Mouse (Mus musculus): ENCODE data around the gene Mapkapk5. TPM values are rescaled to one million over a fixed set of nuclear protein-coding genes. Genes with fewer than 3 reads are reported as not detected.
A peak's percentile ranks its signal among the peaks of the same experiment; 100 is the strongest.

Mapkapk5 gene
- polyA plus RNA-seq, 1 experiment from 2014 or later = 66.5 TPM

DNA sequence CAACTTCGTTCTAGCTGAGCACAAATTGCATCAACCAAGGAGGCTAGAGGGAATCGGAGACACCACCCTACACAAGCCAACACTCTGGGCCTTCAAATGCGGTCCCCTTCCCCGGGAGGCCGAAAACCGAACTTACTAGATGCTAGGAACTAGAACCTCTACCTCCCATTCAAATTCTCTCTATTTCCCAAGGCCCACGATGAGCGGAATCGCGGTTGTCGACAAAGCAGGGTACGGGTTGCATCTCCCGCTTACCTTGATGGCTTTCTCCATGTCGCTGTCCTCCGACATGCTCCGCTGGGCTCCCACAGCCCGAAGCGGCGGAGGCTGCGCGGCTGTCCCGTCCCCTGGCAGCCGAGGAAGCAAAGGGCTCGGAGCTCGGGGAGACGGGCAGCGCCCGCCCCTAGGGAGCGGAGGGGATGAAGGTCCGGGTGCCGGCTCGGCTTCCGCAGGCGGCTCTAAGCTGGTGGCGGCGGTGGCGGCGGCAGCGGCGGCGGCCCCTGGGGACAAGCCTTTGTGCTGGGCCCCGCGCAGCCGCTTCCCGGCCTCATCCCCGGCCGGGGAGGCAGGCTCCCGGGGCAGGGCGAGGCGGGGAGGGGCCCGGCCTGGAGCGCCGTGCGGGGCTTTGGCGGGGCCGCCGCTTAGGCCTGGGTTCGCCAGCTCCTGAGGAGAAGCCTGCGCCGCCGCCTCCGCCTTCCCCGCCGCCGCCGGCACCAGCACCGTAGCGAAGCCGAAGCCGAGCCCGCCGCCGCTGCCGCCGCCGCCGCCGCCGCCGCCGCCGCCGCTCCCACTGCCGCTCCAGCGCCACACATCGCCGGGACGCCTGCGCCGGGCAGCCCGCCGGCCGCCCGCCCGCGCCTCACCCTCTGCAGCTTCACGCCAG is 554 bp downstream of the Mapkapk5 start, which contains the start of the genes Adam1a and Gm42878:
Gene Adam1a, minus strand, starts transcription at position 573 of the 883 bp plus-strand sequence.
Gene Gm42878, minus strand, starts transcription at position 573 of the 883 bp plus-strand sequence.
- 1% methylated on average over 45 of the region's 97 CpGs for WGBS
- H3K9me3 ChIP-seq (ENCODE audit: control insufficient read depth, low read length) = no peaks in the 10 kb centered on the region
- H3K4me2 ChIP-seq (replicated peaks; ENCODE audit: low read depth, low read length) = peak within 1 kb of the TSS; percentile 83
- DNase-seq (ENCODE audit: low spot score) = peak; percentile 66
- no peaks in the 10 kb centered on the region for H3K36me3 ChIP-seq (ENCODE audit: control insufficient read depth, insufficient read depth, low read length)
- H3K27me3 ChIP-seq (ENCODE audit: control insufficient read depth, insufficient read depth, low read length) = no peaks in the 10 kb centered on the region
- peak; percentile 33 for ATAC-seq (ENCODE audit: low FRiP score)
- H3K4me1 ChIP-seq (replicated peaks; ENCODE audit: control insufficient read depth, insufficient read depth, low read length) = peaks cover 4% of the 10 kb centered on the region; the same call in 1 of the 2 replicates
- peak within 1 kb of the TSS; percentile 100 for H3K4me3 ChIP-seq (ENCODE audit: low read depth, low read length)
- peak within 1 kb of the TSS; percentile 96 for H3K27ac ChIP-seq (ENCODE audit: low read depth, low read length)
- peak within 1 kb of the TSS; percentile 90 for H3K9ac ChIP-seq (ENCODE audit: low read depth, low read length)

GRCm38 (mm10) chr5:121543370-121543769 is 2.3 kb downstream of the Mapkapk5 start:
- no peak overlapping the region for H3K4me2 ChIP-seq (replicated peaks; ENCODE audit: low read depth, low read length)
- H3K9ac ChIP-seq (ENCODE audit: low read depth, low read length) = no peak overlapping the region
- ATAC-seq (ENCODE audit: low FRiP score) = no peak
- 90% methylated on average over 3 of the region's 3 CpGs for WGBS
- H3K4me1 ChIP-seq (replicated peaks; ENCODE audit: control insufficient read depth, insufficient read depth, low read length) = peaks cover 4% of the 10 kb centered on the region; the same call in 1 of the 2 replicates
- H3K27me3 ChIP-seq (ENCODE audit: control insufficient read depth, insufficient read depth, low read length) = no peaks in the 10 kb centered on the region
- DNase-seq (ENCODE audit: low spot score) = no peak
- H3K9me3 ChIP-seq (ENCODE audit: control insufficient read depth, low read length) = no peaks in the 10 kb centered on the region
- H3K36me3 ChIP-seq (ENCODE audit: control insufficient read depth, insufficient read depth, low read length) = 0 out of 2 replicates have a peak, but pooled peaks cover 3% of the 10 kb centered on the region
- H3K27ac ChIP-seq (ENCODE audit: low read depth, low read length) = no peak overlapping the region
- H3K4me3 ChIP-seq (ENCODE audit: low read depth, low read length) = no peak overlapping the region

- WGBS = 90% methylated on average over 7 of the region's 7 CpGs
- Histone ChIP-seq H3K27ac (ENCODE audit: low read depth, low read length) (no peak overlapping the region), H3K4me1 (replicated peaks; ENCODE audit: control insufficient read depth, insufficient read depth, low read length) (peaks cover 4% of the 10 kb centered on the region; the same call in 1 of the 2 replicates), H3K4me2 (replicated peaks; ENCODE audit: low read depth, low read length) (no peak overlapping the region), H3K9ac (ENCODE audit: low read depth, low read length) (no peak overlapping the region), H3K9me3 (ENCODE audit: control insufficient read depth, low read length) (no peaks in the 10 kb centered on the region), H3K27me3 (ENCODE audit: control insufficient read depth, insufficient read depth, low read length) (no peaks in the 10 kb centered on the region), H3K4me3 (ENCODE audit: low read depth, low read length) (no peak overlapping the region), H3K36me3 (ENCODE audit: control insufficient read depth, insufficient read depth, low read length) (0 out of 2 replicates have a peak, but pooled peaks cover 3% of the 10 kb centered on the region)
- no peak for DNase-seq (ENCODE audit: low spot score)
- no peak for ATAC-seq (ENCODE audit: low FRiP score)
Measured at GRCm38 (mm10) chr5:121541235-121541634, 4.5 kb downstream of the Mapkapk5 start.

GRCm38 (mm10) chr5:121540066-121540465 is 5.6 kb downstream of the Mapkapk5 start:
- Histone ChIP-seq H3K4me1 (replicated peaks; ENCODE audit: control insufficient read depth, insufficient read depth, low read length) (peaks cover 4% of the 10 kb centered on the region; the same call in 1 of the 2 replicates), H3K27me3 (ENCODE audit: control insufficient read depth, insufficient read depth, low read length) (no peaks in the 10 kb centered on the region), H3K9ac (ENCODE audit: low read depth, low read length) (no peak overlapping the region), H3K36me3 (ENCODE audit: control insufficient read depth, insufficient read depth, low read length) (0 out of 2 replicates have a peak, but pooled peaks cover 3% of the 10 kb centered on the region), H3K4me2 (replicated peaks; ENCODE audit: low read depth, low read length) (no peak overlapping the region), H3K9me3 (ENCODE audit: control insufficient read depth, low read length) (no peaks in the 10 kb centered on the region), H3K4me3 (ENCODE audit: low read depth, low read length) (no peak overlapping the region), H3K27ac (ENCODE audit: low read depth, low read length) (no peak overlapping the region)
- no peak for ATAC-seq (ENCODE audit: low FRiP score)
- no peak for DNase-seq (ENCODE audit: low spot score)
- WGBS = 91% methylated on average over 5 of the region's 5 CpGs

GRCm38 (mm10) chr5:121537588-121537987 is 8.1 kb downstream of the Mapkapk5 start:
- H3K27ac ChIP-seq (ENCODE audit: low read depth, low read length) = no peak overlapping the region
- H3K9me3 ChIP-seq (ENCODE audit: control insufficient read depth, low read length) = no peaks in the 10 kb centered on the region
- no peak for ATAC-seq (ENCODE audit: low FRiP score)
- H3K9ac ChIP-seq (ENCODE audit: low read depth, low read length) = no peak overlapping the region
- H3K4me1 ChIP-seq (replicated peaks; ENCODE audit: control insufficient read depth, insufficient read depth, low read length) = no peaks in the 10 kb centered on the region; the same call in 1 of the 2 replicates
- H3K36me3 ChIP-seq (ENCODE audit: control insufficient read depth, insufficient read depth, low read length) = peaks cover 10% of the 10 kb centered on the region; the same call in 1 of the 2 replicates
- no peaks in the 10 kb centered on the region for H3K27me3 ChIP-seq (ENCODE audit: control insufficient read depth, insufficient read depth, low read length)
- 79% methylated on average over 2 of the region's 2 CpGs for WGBS
- H3K4me2 ChIP-seq (replicated peaks; ENCODE audit: low read depth, low read length) = no peak overlapping the region
- DNase-seq (ENCODE audit: low spot score) = no peak
- H3K4me3 ChIP-seq (ENCODE audit: low read depth, low read length) = no peak overlapping the region

DNA sequence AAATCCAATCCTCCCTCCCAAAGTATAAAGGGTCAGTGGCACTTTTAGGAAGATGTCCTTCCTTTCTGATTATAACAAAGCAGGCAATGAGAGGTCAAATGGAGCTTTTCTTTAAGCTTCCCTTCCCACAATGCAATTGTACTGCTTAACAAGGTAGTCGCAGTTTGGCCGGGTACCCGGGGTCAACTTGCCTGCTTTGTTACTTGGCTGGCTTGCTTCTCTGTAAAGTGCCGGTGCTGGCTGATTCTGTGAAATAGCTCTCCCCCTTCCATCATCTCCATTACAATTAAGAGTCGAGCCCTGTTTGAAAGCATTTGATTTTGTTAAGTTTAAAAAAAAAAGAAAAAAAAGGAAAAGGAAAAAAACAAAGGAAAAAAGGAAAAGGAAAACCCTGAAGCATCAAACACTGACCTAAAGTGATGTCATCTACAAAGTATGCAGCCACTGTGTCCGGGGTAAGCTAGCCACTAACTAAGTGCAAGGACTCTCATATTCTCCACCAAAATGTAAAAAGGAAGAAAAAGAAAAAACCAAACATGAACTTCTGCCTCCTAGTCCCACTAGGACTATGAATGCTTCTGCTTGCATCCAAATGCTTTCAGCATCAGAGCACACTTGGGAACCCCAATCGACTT is 8.7 kb downstream of the Mapkapk5 start:
- ATAC-seq (ENCODE audit: low FRiP score) = no peak
- Histone ChIP-seq H3K27me3 (ENCODE audit: control insufficient read depth, insufficient read depth, low read length) (no peaks in the 10 kb centered on the region), H3K27ac (ENCODE audit: low read depth, low read length) (no peak overlapping the region), H3K9ac (ENCODE audit: low read depth, low read length) (no peak overlapping the region), H3K4me3 (ENCODE audit: low read depth, low read length) (no peak overlapping the region), H3K4me2 (replicated peaks; ENCODE audit: low read depth, low read length) (no peak overlapping the region), H3K9me3 (ENCODE audit: control insufficient read depth, low read length) (no peaks in the 10 kb centered on the region), H3K4me1 (replicated peaks; ENCODE audit: control insufficient read depth, insufficient read depth, low read length) (no peaks in the 10 kb centered on the region), H3K36me3 (ENCODE audit: control insufficient read depth, insufficient read depth, low read length) (peaks cover 10% of the 10 kb centered on the region; the same call in 1 of the 2 replicates)
- DNase-seq (ENCODE audit: low spot score) = no peak
- 59% methylated on average over 7 of the region's 7 CpGs for WGBS

DNA sequence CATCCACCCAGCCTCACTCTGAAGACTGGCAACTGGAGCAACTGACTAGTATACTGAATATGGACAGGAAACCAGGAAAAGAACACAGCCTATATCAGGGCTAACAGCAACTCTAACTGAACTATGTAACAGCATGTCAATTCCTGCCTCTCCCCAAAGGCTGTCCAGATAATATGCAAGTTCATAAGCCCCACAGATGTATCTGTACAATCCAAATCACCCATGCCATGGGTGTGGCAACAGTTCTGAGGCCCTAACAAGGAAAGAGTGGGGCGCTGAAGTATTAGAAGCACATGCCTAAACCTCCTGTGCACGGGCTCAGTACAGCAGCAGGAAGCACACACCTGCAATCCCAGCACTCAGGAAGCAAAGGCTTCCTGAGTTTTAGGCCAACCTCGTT is 10.6 kb downstream of the Mapkapk5 start:
- WGBS = 94% methylated on average over 3 of the region's 3 CpGs
- Histone ChIP-seq H3K4me2 (replicated peaks; ENCODE audit: low read depth, low read length) (no peak overlapping the region), H3K9me3 (ENCODE audit: control insufficient read depth, low read length) (no peaks in the 10 kb centered on the region), H3K9ac (ENCODE audit: low read depth, low read length) (no peak overlapping the region), H3K27ac (ENCODE audit: low read depth, low read length) (no peak overlapping the region), H3K4me3 (ENCODE audit: low read depth, low read length) (no peak overlapping the region), H3K27me3 (ENCODE audit: control insufficient read depth, insufficient read depth, low read length) (no peaks in the 10 kb centered on the region), H3K36me3 (ENCODE audit: control insufficient read depth, insufficient read depth, low read length) (peaks cover 10% of the 10 kb centered on the region; the same call in 1 of the 2 replicates), H3K4me1 (replicated peaks; ENCODE audit: control insufficient read depth, insufficient read depth, low read length) (no peaks in the 10 kb centered on the region)
- DNase-seq (ENCODE audit: low spot score) (no peak), ATAC-seq (ENCODE audit: low FRiP score) (no peak)

DNA sequence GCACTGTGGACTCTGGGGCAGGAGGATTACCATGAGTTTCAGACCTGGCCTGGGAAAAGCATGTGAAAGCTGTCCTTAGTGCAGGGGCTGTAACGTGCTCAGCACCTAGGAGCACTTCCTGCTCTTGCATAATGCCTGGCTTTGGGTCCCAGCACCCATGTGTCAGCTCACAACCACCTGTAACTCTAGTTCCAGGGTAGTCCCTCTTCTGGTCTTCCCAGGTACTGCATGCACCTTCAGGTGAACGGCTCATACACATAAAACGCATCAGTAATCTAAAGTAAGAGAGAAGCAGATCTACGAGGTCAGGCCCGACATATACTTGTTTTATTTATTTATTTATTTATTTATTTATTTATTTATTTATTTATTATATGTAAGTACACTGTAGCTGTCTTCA is 11.2 kb downstream of the Mapkapk5 start:
- H3K36me3 ChIP-seq (ENCODE audit: control insufficient read depth, insufficient read depth, low read length) = peaks cover 10% of the 10 kb centered on the region; the same call in 1 of the 2 replicates
- peak; percentile 44 for DNase-seq (ENCODE audit: low spot score)
- WGBS = 96% methylated on average over 5 of the region's 5 CpGs
- H3K4me2 ChIP-seq (replicated peaks; ENCODE audit: low read depth, low read length) = no peak overlapping the region
- no peak overlapping the region for H3K9ac ChIP-seq (ENCODE audit: low read depth, low read length)
- H3K27me3 ChIP-seq (ENCODE audit: control insufficient read depth, insufficient read depth, low read length) = no peaks in the 10 kb centered on the region
- no peak overlapping the region for H3K4me3 ChIP-seq (ENCODE audit: low read depth, low read length)
- ATAC-seq (ENCODE audit: low FRiP score) = no peak
- no peaks in the 10 kb centered on the region for H3K9me3 ChIP-seq (ENCODE audit: control insufficient read depth, low read length)
- no peak overlapping the region for H3K27ac ChIP-seq (ENCODE audit: low read depth, low read length)
- H3K4me1 ChIP-seq (replicated peaks; ENCODE audit: control insufficient read depth, insufficient read depth, low read length) = no peaks in the 10 kb centered on the region
